Mouse (Mus musculus): ENCODE measurements at regions not wholly inside any gene's neighbourhood (a gene's known extent, or its start where the extent isn't known, plus 50 kb on each side); places are given as distances from the start of the nearest gene placed in this dataset.

- TF ChIP-seq GATA1 (IDR thresholded peaks at IDR 0.05; ENCODE audit: low read length): no peak
- TF ChIP-seq TAL1 (IDR thresholded peaks at IDR 0.05; ENCODE audit: low read length): no peak
Measured at GRCm38 (mm10) chr11:114321974-114322373, 255.1 kb upstream of the Sdk2 start.
